Mouse (Mus musculus) limb, embryonic 12.5 days (tissue): ENCODE measurements around the gene Wdr46. TPM values are rescaled to one million over a fixed set of nuclear protein-coding genes. Genes with fewer than 3 reads are reported as not detected.
A peak's percentile ranks its signal among the peaks of the same experiment; 100 is the strongest.
"Not testable (repeated sequence)": the region's sequence is repeated elsewhere in the genome, so short reads cannot be mapped to it uniquely, and the experiment has no call there.

Experiments
- ATAC-seq: fragments of 200-750 bp; cut with Nextera tagmentation; 2 replicates; pipeline ENCODE4 v1.8.0; 2017; ENCODE audit warnings: low read depth, moderate TSS enrichment; ENCODE audit not compliant: insufficient number of reproducible peaks, insufficient read depth, low FRiP score, low TSS enrichment
- H3K27ac ChIP-seq: fragments of 300-500 bp; sonication (generic); 2 replicates; pipeline ENCODE4 v1.5.1; 2016; ENCODE audit warnings: mild to moderate bottlenecking, moderate library complexity
- H3K27me3 ChIP-seq: fragments of 300-500 bp; sonication (generic); 2 replicates; pipeline ENCODE4 v1.6.1; 2016; ENCODE audit warnings: mild to moderate bottlenecking, moderate library complexity
- H3K36me3 ChIP-seq: fragments of 300-500 bp; sonication (generic); 2 replicates; pipeline ENCODE4 v1.6.1; 2016; ENCODE audit warnings: mild to moderate bottlenecking, moderate library complexity
- H3K4me1 ChIP-seq: fragments of 300-500 bp; sonication (generic); replicated peaks from 2 replicates; pipeline ENCODE4 v1.6.1; 2016
- H3K4me2 ChIP-seq: fragments of 300-500 bp; sonication (generic); 2 replicates; pipeline ENCODE4 v1.6.1; 2016; ENCODE audit warnings: mild to moderate bottlenecking, moderate library complexity
- H3K4me3 ChIP-seq: fragments of 300-500 bp; sonication (generic); replicated peaks from 2 replicates; pipeline ENCODE4 v1.5.1; 2016; ENCODE audit warnings: mild to moderate bottlenecking
- H3K9ac ChIP-seq: fragments of 300-500 bp; sonication (generic); replicated peaks from 2 replicates; pipeline ENCODE4 v1.6.1; 2016; ENCODE audit warnings: mild to moderate bottlenecking, moderate library complexity
- H3K9me3 ChIP-seq: fragments of 300-500 bp; sonication (generic); 2 replicates; pipeline ENCODE4 v1.6.1; 2016; ENCODE audit warnings: mild to moderate bottlenecking, moderate library complexity
- WGBS: fragments of 180-500 bp; shearing (Covaris S2); methylation state at CpG from one replicate; pipeline ENCODE4 v1.1.7; 2016; 5-methylcytosine and 5-hydroxymethylcytosine counted together
- polyA plus RNA-seq: library from polyadenylated mRNA; unstranded; fragments of >200 nt; fragmentation: Nextera tagmentation; extraction: Ambion mirVana; gene quantifications from 2 replicates; pipeline ENCODE4 v1.2.1, GENCODE M21; 2016

Gene Wdr46
- polyA plus RNA-seq, 1 experiment from 2014 or later: 45.8 TPM

GRCm38 (mm10) chr17:33902079-33902478, 38.4 kb upstream of the Wdr46 start:
- Histone ChIP-seq H3K27me3 (no peaks in the 10 kb centered on the region), H3K9me3 (no peaks in the 10 kb centered on the region), H3K4me3 (no peak overlapping the region), H3K27ac (no peak overlapping the region), H3K4me2 (no peak overlapping the region), H3K36me3 (no peaks in the 10 kb centered on the region), H3K9ac (no peak overlapping the region), H3K4me1 (no peaks in the 10 kb centered on the region)
- no peak for ATAC-seq
- WGBS: 39% methylated on average over 4 of the region's 4 CpGs

- Histone ChIP-seq H3K4me3 (no peak overlapping the region), H3K27me3 (no peaks in the 10 kb centered on the region), H3K9ac (no peak overlapping the region), H3K4me2 (no peak overlapping the region), H3K27ac (no peak overlapping the region), H3K9me3 (no peaks in the 10 kb centered on the region), H3K4me1 (no peaks in the 10 kb centered on the region), H3K36me3 (no peaks in the 10 kb centered on the region)
- ATAC-seq: no peak
- WGBS: 81% methylated on average over 7 of the region's 7 CpGs
These were observed 38.0 kb upstream of the Wdr46 start for GRCm38 (mm10) chr17:33902491-33902890.

- 67% methylated on average over 6 of the region's 6 CpGs for WGBS
These were observed 36.4 kb upstream of the Wdr46 start for GRCm38 (mm10) chr17:33903911-33904651.

GRCm38 (mm10) chr17:33904835-33905234, 35.6 kb upstream of the Wdr46 start, which contains the start of gene Platr17:
Gene Platr17 (plus strand): TSS chr17:33905135.
- WGBS: 26% methylated on average over 3 of the region's 4 CpGs
- not testable (repeated sequence) for H3K36me3 ChIP-seq, H3K9me3 ChIP-seq, H3K4me3 ChIP-seq, H3K4me2 ChIP-seq, H3K9ac ChIP-seq, H3K27me3 ChIP-seq, H3K27ac ChIP-seq, H3K4me1 ChIP-seq, ATAC-seq

More at GRCm38 (mm10) chr17:33903911-33904651, 36.4 kb upstream of the Wdr46 start:
- not testable (repeated sequence) for ATAC-seq, H3K27me3 ChIP-seq, H3K4me3 ChIP-seq, H3K27ac ChIP-seq, H3K4me1 ChIP-seq, H3K36me3 ChIP-seq, H3K9me3 ChIP-seq, H3K9ac ChIP-seq, H3K4me2 ChIP-seq

- peak overlapping the region; percentile 94 for H3K4me2 ChIP-seq
- ATAC-seq: peak; percentile 8; the same call in 1 of the 2 replicates
- WGBS: under 1% methylated on average over 44 of the region's 44 CpGs
- no peaks in the 10 kb centered on the region for H3K9me3 ChIP-seq
- no peaks in the 10 kb centered on the region for H3K27me3 ChIP-seq
- peak overlapping the region; percentile 73 for H3K9ac ChIP-seq
- peak overlapping the region; percentile 91 for H3K27ac ChIP-seq
- peaks cover 30% of the 10 kb centered on the region for H3K36me3 ChIP-seq
- H3K4me1 ChIP-seq: peaks cover 25% of the 10 kb centered on the region
- H3K4me3 ChIP-seq: peak overlapping the region; percentile 75
These were observed 32.0 kb upstream of the Wdr46 start for GRCm38 (mm10) chr17:33908331-33909076.

GRCm38 (mm10) chr17:33909077-33909868, 31.2 kb upstream of the Wdr46 start, which contains the start of gene Daxx:
Gene Daxx (plus strand): TSS chr17:33909414.
- H3K4me2 ChIP-seq: peak within 1 kb of the TSS; percentile 94
- H3K9ac ChIP-seq: peak within 1 kb of the TSS; percentile 81
- H3K9me3 ChIP-seq: no peaks in the 10 kb centered on the region
- WGBS: under 1% methylated on average over 68 of the region's 68 CpGs
- peak within 1 kb of the TSS; percentile 91 for H3K27ac ChIP-seq
- peak; percentile 96 for ATAC-seq
- peak within 1 kb of the TSS; percentile 75 for H3K4me3 ChIP-seq
- no peaks in the 10 kb centered on the region for H3K27me3 ChIP-seq
- H3K4me1 ChIP-seq: peaks cover 29% of the 10 kb centered on the region
- peaks cover 38% of the 10 kb centered on the region for H3K36me3 ChIP-seq

GRCm38 (mm10) chr17:33909869-33910250, 30.6 kb upstream of the Wdr46 start:
- WGBS: 1% methylated on average over 14 of the region's 14 CpGs
- peaks cover 33% of the 10 kb centered on the region for H3K4me1 ChIP-seq

GRCm38 (mm10) chr17:33910346-33911051, 30.0 kb upstream of the Wdr46 start:
- Histone ChIP-seq H3K4me1 (peaks cover 39% of the 10 kb centered on the region), H3K27me3 (no peaks in the 10 kb centered on the region), H3K4me3 (peak overlapping the region; percentile 75), H3K27ac (peak overlapping the region; percentile 91; the same call in 1 of the 2 replicates), H3K4me2 (peak overlapping the region; percentile 94), H3K9me3 (no peaks in the 10 kb centered on the region), H3K36me3 (peaks cover 47% of the 10 kb centered on the region), H3K9ac (peak overlapping the region; percentile 81)
- 54% methylated on average over 11 of the region's 11 CpGs for WGBS
- ATAC-seq: no peak

More at GRCm38 (mm10) chr17:33909869-33910250, 30.6 kb upstream of the Wdr46 start:
- ATAC-seq: no peak
- Histone ChIP-seq H3K4me2 (peak overlapping the region; percentile 94), H3K36me3 (peaks cover 44% of the 10 kb centered on the region), H3K4me3 (peak overlapping the region; percentile 75), H3K27me3 (no peaks in the 10 kb centered on the region), H3K9ac (peak overlapping the region; percentile 81), H3K27ac (peak overlapping the region; percentile 91), H3K9me3 (no peaks in the 10 kb centered on the region)

GRCm38 (mm10) chr17:33911052-33911812, 29.2 kb upstream of the Wdr46 start:
- H3K4me1 ChIP-seq: peaks cover 40% of the 10 kb centered on the region

More at GRCm38 (mm10) chr17:33911052-33911812, 29.2 kb upstream of the Wdr46 start:
- Histone ChIP-seq H3K27me3 (no peaks in the 10 kb centered on the region), H3K9ac (no peak overlapping the region), H3K27ac (no peak overlapping the region), H3K4me3 (peak overlapping the region; percentile 6; the same call in 1 of the 2 replicates), H3K9me3 (no peaks in the 10 kb centered on the region), H3K36me3 (peaks cover 47% of the 10 kb centered on the region), H3K4me2 (no peak overlapping the region)
- 91% methylated on average over 31 of the region's 31 CpGs for WGBS
- no peak for ATAC-seq
